Mouse (Mus musculus): ENCODE results near the gene Chrm5. TPM values are rescaled to one million over a fixed set of nuclear protein-coding genes. Genes with fewer than 3 reads are reported as not detected.

Chrm5 gene
- total and polyA plus RNA-seq, 3 experiments, result not detected

- Histone ChIP-seq H3K79me2 (ENCODE audit: control insufficient read depth, insufficient read depth, low read length, poor library complexity) (no peaks in the 10 kb centered on the region), H3K27ac (ENCODE audit: control insufficient read depth, low read depth, low read length) (no peak overlapping the region), H3K36me3 (ENCODE audit: control insufficient read depth in 1 of 2, insufficient read depth in 2 of 2, low read length in 2 of 2) (no peaks in the 10 kb centered on the region), H3K9ac (ENCODE audit: control insufficient read depth, low read depth, low read length, poor library complexity, severe bottlenecking) (no peak overlapping the region), H3K27me3 (ENCODE audit: control insufficient read depth in 1 of 2, insufficient read depth in 2 of 2, low read length in 2 of 2) (peaks cover 1 to 5% of the 10 kb centered on the region in 2 experiments; a peak in 3 of 4 replicates), H3K9me3 (replicated peaks; ENCODE audit: insufficient read depth, low read length) (no peaks in the 10 kb centered on the region), H3K4me3 (ENCODE audit: control insufficient read depth in 1 of 2, insufficient read depth in 1 of 2, low read depth in 2 of 2, low read length in 2 of 2) (no peak overlapping the region), H3K4me1 (ENCODE audit: control insufficient read depth in 1 of 2, insufficient read depth in 2 of 2, low read length in 2 of 2) (no peaks in the 10 kb centered on the region)
- TF ChIP-seq CHD2 (IDR thresholded peaks at IDR 0.05; ENCODE audit: low read length) (no peak), MYC (IDR thresholded peaks at IDR 0.05; ENCODE audit: low read depth, low read length) (no peak), POLR2AphosphoS5 (IDR thresholded peaks at IDR 0.05; ENCODE audit: borderline replicate concordance, low read depth, low read length) (no peak), BHLHE40 (IDR thresholded peaks at IDR 0.05; ENCODE audit: borderline replicate concordance, low read depth, low read length) (no peak), ZKSCAN1 (IDR thresholded peaks at IDR 0.05; ENCODE audit: low read depth, low read length) (no peak), ETS1 (IDR thresholded peaks at IDR 0.05; ENCODE audit: low read depth, low read length) (no peak), RAD21 (IDR thresholded peaks at IDR 0.05; ENCODE audit: low read depth, low read length) (no peak), TBP (IDR thresholded peaks at IDR 0.05; ENCODE audit: low read depth, low read length) (no peak), MEF2A (IDR thresholded peaks at IDR 0.05; ENCODE audit: extremely low read depth, insufficient replicate concordance, low read depth, low read length, poor library complexity, severe bottlenecking) (no peak), NRF1 (IDR thresholded peaks at IDR 0.05; ENCODE audit: insufficient read depth, low read depth, low read length, poor library complexity, severe bottlenecking) (no peak), KAT2A (conservative IDR thresholded peaks at IDR 0.05; ENCODE audit: low read depth, low read length) (no peak), SMC3 (IDR thresholded peaks at IDR 0.05; ENCODE audit: low read depth, low read length) (no peak), MXI1 (IDR thresholded peaks at IDR 0.05; ENCODE audit: low read depth, low read length) (no peak), JUND (IDR thresholded peaks at IDR 0.05; ENCODE audit: low read depth, low read length) (no peak), SIN3A (IDR thresholded peaks at IDR 0.05; ENCODE audit: low read length) (no peak), MYB (IDR thresholded peaks at IDR 0.05; ENCODE audit: low read depth, low read length) (no peak), USF1 (IDR thresholded peaks at IDR 0.05; ENCODE audit: low read depth, low read length) (no peak), POLR2A (IDR thresholded peaks at IDR 0.05; ENCODE audit: control insufficient read depth in 1 of 2, insufficient read depth in 1 of 2, low read depth in 1 of 2, low read length in 2 of 2, poor library complexity in 1 of 2) (no peak), RCOR1 (IDR thresholded peaks at IDR 0.05; ENCODE audit: low read depth, low read length) (no peak), ZNF384 (IDR thresholded peaks at IDR 0.05; ENCODE audit: low read depth, low read length) (no peak)
- no peak for DNase-seq (ENCODE audit: low read depth, low spot score)
Observed at GRCm38 (mm10) chr2:112484886-112485285, 4.3 kb upstream of the Chrm5 start.

GRCm38 (mm10) chr2:112483334-112483651 is 2.7 kb upstream of the Chrm5 start:
- Histone ChIP-seq H3K36me3 (ENCODE audit: control insufficient read depth in 1 of 2, insufficient read depth in 2 of 2, low read length in 2 of 2) (no peaks in the 10 kb centered on the region), H3K27me3 (ENCODE audit: control insufficient read depth in 1 of 2, insufficient read depth in 2 of 2, low read length in 2 of 2) (peaks cover 1 to 5% of the 10 kb centered on the region in 2 experiments; a peak in 3 of 4 replicates), H3K4me3 (ENCODE audit: control insufficient read depth in 1 of 2, insufficient read depth in 1 of 2, low read depth in 2 of 2, low read length in 2 of 2) (no peak overlapping the region), H3K4me1 (ENCODE audit: control insufficient read depth in 1 of 2, insufficient read depth in 2 of 2, low read length in 2 of 2) (no peaks in the 10 kb centered on the region), H3K27ac (ENCODE audit: control insufficient read depth, low read depth, low read length) (no peak overlapping the region), H3K9me3 (replicated peaks; ENCODE audit: insufficient read depth, low read length) (no peaks in the 10 kb centered on the region), H3K79me2 (ENCODE audit: control insufficient read depth, insufficient read depth, low read length, poor library complexity) (no peaks in the 10 kb centered on the region), H3K9ac (ENCODE audit: control insufficient read depth, low read depth, low read length, poor library complexity, severe bottlenecking) (no peak overlapping the region)
- DNase-seq (ENCODE audit: low read depth, low spot score), result no peak
- no peak for TF ChIP-seq KAT2A (conservative IDR thresholded peaks at IDR 0.05; ENCODE audit: low read depth, low read length)
- TF ChIP-seq ELF1 (IDR thresholded peaks at IDR 0.05; ENCODE audit: low read depth, low read length), result no peak
- TF ChIP-seq E2F4 (IDR thresholded peaks at IDR 0.05; ENCODE audit: borderline replicate concordance, low read depth, low read length), result no peak
- no peak for TF ChIP-seq SIN3A (IDR thresholded peaks at IDR 0.05; ENCODE audit: low read length)
- no peak for TF ChIP-seq USF2 (IDR thresholded peaks at IDR 0.05; ENCODE audit: borderline replicate concordance in 1 of 2, insufficient read depth in 1 of 2, low read depth in 1 of 2, low read length in 2 of 2)
- no peak for TF ChIP-seq JUND (IDR thresholded peaks at IDR 0.05; ENCODE audit: low read depth, low read length)
- TF ChIP-seq TAL1 (IDR thresholded peaks at IDR 0.05; ENCODE audit: low read length), result no peak
- TF ChIP-seq ZKSCAN1 (IDR thresholded peaks at IDR 0.05; ENCODE audit: low read depth, low read length), result no peak
- no peak for TF ChIP-seq NELFE (IDR thresholded peaks at IDR 0.05; ENCODE audit: low read depth, low read length)
- TF ChIP-seq MAX (IDR thresholded peaks at IDR 0.05; ENCODE audit: low read length), result no peak
- TF ChIP-seq HCFC1 (IDR thresholded peaks at IDR 0.05; ENCODE audit: low read depth, low read length), result no peak
- TF ChIP-seq SMC3 (IDR thresholded peaks at IDR 0.05; ENCODE audit: low read depth, low read length), result no peak
- no peak for TF ChIP-seq MAZ (IDR thresholded peaks at IDR 0.05; ENCODE audit: low read depth, low read length)
- TF ChIP-seq CTCF (IDR thresholded peaks at IDR 0.05 in 2 of 3, conservative IDR thresholded peaks at IDR 0.05 in 1 of 3; ENCODE audit: control insufficient read depth in 1 of 3, insufficient read depth in 1 of 3, low read depth in 2 of 3, low read length in 3 of 3, poor library complexity in 1 of 3, severe bottlenecking in 1 of 3), result no peak
- no peak for TF ChIP-seq GABPA (IDR thresholded peaks at IDR 0.05; ENCODE audit: low read depth, low read length)
- no peak for TF ChIP-seq ETS1 (IDR thresholded peaks at IDR 0.05; ENCODE audit: low read depth, low read length)
- TF ChIP-seq ZC3H11A (IDR thresholded peaks at IDR 0.05; ENCODE audit: low read depth, low read length), result no peak
- no peak for TF ChIP-seq EP300 (IDR thresholded peaks at IDR 0.05; ENCODE audit: low read depth in 1 of 2, low read length in 2 of 2)
